Mouse (Mus musculus) gastrocnemius, postnatal 25 days (tissue): ENCODE measurements around the gene Akr1c6. TPM values are rescaled to one million over a fixed set of nuclear protein-coding genes. Genes with fewer than 3 reads are reported as not detected.
"Not testable (repeated sequence)": the region's sequence is repeated elsewhere in the genome, so short reads cannot be mapped to it uniquely, and the experiment has no call there.

Experiments
- DNase-seq: peaks from one replicate; pipeline ENCODE4 v3.0.0; 2022
- long read RNA-seq, 2 experiments: library from polyadenylated mRNA; stranded (forward); transcript quantifications; one replicate each; pipeline ENCODE4 v2.0.0; 2021
- total RNA-seq, 2 experiments: library from RNA; stranded (reverse); gene quantifications; 1 replicate in 1 of 2; 2 replicates in 1 of 2; pipeline ENCODE4 v1.2.3; 2021

The Akr1c6 gene
- total RNA-seq = not detected
- long read RNA-seq, experiment 1 = 0 reads
- long read RNA-seq, experiment 2 = 0 reads

DNA sequence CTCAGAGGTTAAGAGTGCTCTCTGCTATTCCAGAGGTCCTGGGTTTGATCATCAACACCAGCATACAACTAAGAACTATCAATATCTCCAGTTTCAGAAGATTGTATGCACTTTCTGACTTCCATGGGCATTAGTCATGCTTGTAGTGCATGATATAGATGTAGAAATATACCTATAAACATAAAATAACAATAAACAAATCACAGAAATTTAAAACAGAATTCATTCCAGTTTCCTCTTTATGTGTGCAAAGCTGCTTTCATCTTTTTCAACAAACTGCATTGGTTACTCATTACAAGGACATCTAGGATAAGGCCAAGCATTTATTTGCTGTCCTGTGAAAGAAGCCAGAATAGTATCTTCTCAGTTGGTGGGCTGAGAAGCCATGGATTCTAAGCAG lies at the start of gene Akr1c6:
TSS of gene Akr1c6 (plus strand) at position 301 of the 400 bp plus-strand sequence.
- no peak for DNase-seq

DNA sequence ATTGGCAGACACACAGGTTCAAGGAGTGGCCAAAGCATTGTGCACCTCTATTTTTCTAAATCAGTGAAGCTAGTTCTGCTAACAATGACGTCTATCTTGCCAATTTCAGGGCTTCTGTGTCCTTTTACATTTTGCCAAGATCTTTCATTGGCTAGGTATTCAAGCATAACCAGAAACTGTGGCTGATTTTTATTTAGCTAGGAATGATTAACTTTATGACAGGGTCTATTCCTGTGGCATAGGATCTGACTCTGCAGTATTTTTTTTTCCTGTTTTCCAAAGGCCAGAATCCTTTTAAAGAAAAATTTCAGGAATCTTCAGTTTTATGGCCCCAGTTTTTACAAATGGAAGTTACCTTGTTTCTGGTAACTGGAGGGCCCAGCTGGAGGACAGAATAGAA lies 49.2 kb upstream of the Akr1c6 start:
- DNase-seq = no peak

DNA sequence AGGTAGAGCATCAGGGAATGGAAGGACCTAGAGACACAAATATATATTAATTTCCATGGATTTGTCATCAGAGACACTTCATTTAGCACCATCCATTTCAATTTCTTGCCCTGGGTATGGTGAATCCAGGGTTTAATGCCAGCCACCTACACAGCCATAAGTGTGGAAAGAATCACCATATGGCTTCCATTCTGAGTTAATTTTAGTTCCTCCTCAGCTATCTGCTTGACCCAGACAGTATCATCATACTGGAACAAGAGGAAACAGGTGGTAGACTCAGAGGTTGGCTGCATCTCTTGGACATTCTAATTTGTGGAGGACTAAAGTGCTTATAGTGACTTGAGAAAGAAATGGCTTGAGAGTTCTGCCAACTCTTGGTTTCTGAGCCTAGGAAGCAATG lies 48.6 kb upstream of the Akr1c6 start:
- no peak for DNase-seq

DNA sequence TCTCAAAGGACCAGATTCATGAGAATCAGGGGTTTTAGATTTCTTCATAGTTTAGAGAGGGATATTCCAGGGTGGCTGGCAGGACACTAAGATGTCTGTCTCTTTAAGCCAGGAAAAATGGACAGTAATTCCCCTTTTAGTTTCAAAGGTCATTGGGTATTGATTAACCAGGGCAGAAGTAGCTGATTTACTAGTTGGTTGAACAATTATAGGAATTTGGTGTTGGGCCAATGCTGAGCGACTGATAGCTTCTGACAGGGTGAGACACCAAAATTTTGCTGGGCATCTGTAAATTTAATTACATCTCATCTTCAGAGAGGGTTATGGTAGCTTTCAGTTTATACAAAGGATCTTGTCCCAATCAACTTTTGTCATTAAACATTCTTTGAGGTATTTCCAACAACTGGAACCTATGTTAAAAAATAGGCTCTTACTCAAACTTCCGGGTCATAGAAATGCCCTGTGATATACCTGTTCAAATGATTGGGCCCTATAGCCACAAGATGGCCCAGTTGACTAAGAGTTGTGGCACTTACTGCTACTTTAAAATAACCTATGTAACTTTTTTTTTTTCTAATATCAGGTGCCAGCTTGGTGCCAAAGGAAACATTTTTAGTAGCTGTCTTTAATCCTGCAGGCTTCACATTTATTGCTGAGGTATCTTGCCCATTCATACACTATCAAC lies 45.2 kb upstream of the Akr1c6 start:
- DNase-seq = no peak

DNA sequence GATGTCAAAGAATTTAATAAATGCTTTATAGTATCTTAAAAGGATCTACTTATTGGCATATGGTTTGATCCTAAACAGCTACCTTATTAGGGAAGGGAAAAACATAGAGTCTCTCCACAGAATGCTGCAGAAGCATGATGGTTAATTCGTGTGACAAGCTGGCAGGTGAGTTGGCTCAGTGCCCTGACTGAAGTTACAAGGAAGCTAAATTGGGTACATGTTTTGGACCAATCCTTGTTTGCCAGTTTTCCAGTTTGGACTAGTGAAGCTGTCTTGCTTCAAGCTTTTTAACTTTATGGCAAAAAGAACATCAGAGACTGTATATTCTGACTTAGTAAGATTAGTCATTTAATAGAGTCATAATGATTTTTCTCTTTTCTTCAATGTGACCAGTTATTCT lies 33.7 kb upstream of the Akr1c6 start:
- not testable (repeated sequence) for DNase-seq

DNA sequence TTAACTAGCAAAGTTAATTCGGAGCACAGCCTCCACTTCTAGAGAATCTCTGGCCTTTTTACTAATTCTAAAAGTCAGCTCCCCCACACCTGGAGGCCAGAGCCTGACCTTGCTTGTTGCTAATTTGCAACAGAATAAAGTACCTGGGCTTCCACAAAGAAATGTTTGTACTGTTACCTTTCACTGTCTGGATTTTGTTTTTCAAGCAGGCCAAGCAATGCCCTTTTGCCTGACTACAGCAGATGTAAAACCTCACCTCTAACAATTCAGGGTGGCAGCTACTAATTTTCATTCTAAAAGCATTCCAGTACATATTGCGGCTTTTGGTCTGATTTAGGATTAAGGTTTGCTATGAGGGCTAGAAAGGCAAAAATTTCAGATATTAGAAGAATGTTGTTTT lies 33.3 kb upstream of the Akr1c6 start:
- DNase-seq = no peak

DNA sequence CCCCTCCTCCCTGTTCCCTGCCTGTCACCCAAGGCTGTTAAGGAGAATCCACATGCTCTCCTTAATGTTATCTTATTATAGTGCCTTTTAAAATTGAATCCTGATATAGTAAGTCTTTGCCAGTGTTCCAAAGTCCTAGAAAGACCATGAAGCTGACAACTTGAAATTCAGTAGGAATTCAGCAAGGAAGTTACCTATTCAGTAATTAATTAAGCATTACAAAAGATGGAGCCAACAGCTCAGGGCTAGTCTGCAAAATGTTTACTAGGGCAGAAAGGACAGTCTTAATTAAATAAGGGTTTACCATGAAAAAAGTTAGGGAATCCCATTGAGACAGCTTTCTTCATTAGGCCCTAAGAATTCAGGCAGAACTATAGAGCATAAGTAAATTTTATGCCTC lies 31.9 kb upstream of the Akr1c6 start:
- DNase-seq = no peak

DNA sequence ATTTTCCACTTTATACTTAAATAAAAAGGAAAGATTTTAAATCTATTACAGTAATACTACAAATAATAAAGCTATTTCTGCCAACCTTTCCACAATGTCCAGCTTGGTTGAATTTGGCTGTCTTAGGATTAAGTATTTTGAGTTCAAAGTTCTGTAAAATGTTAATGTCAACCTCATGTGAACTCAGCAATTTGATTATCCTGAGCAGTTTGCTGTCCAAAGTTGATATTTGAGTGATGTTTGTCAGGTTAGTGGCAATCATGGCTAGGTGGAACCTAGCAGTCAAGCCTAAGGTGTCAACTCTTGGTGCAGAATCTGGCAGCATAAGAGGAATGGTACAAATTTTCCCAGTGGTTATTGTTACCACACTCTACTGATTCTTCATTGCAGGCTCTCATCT lies 29.4 kb upstream of the Akr1c6 start:
- no peak for DNase-seq

DNA sequence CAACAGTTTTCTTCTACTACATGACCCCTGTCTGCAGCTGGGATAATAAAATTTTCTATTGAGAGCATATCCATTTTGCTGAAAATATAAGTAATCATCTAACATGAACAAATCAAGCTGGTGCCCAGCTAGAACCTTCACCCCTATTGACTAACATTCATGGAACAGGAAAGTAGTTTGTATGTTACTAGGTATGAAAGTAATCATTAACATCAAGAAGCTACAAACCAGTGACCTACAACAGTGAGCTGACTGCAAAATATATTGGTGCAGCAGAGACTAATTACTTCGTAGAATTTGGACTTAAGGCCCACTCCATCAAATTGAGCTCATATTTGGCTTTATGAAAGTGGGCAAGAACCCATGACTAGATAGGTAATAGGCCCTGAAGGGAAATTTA lies 27.3 kb upstream of the Akr1c6 start:
- DNase-seq = no peak

DNA sequence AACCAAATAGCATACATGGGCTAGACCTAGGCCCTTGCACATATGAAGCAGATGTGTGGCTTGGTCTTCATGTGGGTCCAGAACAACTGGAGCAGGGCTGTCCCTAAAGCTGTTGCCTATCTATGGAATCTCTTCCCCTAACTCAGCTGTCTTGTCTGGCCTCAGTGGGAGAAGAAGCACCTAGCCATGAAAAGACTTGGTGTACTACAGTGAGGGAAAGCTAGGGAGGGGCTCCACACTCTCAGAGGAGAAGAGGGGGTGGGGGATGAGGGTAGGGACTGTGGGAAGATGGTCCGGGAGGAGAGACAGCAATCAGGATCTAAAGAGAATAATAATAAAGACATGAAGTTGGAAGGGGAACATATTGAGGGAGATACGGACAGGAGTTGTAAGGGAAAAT lies 5.5 kb upstream of the Akr1c6 start:
- no peak for DNase-seq

DNA sequence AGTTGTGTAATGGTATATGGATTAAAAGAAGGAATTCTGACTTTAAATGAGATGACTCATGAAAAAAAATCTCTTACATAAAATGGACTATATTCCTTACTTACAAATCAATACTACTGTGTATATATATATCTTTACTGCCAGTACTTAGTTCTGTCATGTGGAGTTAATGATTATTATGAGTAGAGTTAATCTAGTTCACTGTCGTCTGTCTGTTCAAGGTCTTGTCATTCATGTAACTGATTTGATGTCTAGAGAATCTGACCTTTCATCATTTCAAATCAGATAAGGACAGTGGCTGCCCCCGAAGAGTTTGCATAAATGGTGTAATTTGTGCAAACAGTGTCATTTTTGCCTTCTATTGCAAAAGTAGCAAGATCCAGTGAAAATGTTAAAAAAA lies 5.1 kb upstream of the Akr1c6 start:
- no peak for DNase-seq

DNA sequence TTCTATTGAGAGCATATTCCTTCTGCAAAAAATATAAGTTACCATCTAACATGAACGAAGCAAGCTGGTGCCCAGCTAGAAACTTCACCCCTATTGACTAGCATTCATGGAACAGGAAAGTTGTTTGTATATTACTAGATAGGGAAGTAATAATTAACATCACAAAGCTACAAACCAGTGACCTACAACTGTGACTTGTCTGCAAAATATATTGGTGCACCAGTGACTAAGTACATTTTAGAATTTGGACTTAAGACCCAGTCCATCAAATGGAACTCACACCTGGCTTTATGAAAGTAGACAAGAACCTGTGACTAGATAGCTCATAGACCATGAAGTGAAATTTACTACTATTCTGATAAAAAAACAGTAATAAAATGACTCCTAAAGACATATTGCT lies 3.0 kb upstream of the Akr1c6 start:
- no peak for DNase-seq

DNA sequence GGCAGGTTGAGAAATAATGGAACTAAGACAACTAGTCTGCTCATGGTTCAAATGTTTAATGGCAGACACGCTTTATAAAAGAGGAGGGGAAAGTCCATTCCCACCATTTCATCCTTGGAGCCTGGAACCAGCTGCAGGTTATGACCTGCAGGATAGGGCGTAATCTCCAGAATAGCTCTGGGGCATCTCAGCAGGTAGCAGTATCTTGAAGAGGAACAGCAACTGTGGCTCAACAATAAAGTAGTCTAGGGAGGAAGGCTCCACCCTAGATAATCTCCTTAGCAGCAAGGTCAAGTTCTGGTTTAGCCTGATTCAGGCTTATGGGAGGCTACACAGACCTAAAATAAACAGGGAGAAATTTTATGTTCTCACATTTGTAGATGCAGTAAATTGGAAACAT lies 31.5 kb downstream of the Akr1c6 start:
- no peak for DNase-seq

DNA sequence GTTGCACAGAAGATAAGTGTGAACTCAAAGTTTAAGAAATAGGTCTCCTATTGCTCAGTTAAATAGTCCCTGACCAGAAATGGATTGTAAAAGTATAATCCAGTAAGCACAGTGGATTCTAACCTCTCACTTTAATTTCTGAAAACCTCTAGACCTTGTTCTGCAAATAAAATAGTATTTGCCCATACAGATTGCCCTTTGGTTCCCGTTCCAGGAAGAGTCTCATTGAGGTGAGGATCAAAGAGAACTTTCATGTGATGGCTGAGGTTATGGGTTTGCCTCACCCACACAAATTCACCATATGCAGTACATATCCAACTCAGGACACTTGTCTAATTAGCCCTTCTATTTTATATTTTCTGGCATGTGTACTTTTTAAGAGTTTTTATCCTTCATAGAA lies 33.8 kb downstream of the Akr1c6 start:
- DNase-seq = no peak

Other genes starting within 250 kb of the Akr1c6 start
- gene Akr1c13, start 243.2 kb upstream of the Akr1c6 start, total RNA-seq = under 1 TPM; 0.36 to 0.51 TPM
- under 1 TPM in 1 of 2 experiments, not detected in 1; 0.28 TPM for gene Akr1c19, start 205.6 kb upstream of the Akr1c6 start, total RNA-seq
- not detected for gene Akr1c12, start 154.9 kb upstream of the Akr1c6 start, total RNA-seq
- gene Akr1c20, start 89.0 kb downstream of the Akr1c6 start, total RNA-seq = not detected
- not detected for gene Akr1c21, start 139.8 kb downstream of the Akr1c6 start, total RNA-seq
- 10 to 100 TPM; 13.9 to 14.2 TPM for gene Akr1e1, start 174.9 kb downstream of the Akr1c6 start, total RNA-seq